Mouse (Mus musculus) mature B cell (primary cell): ENCODE data around the gene Prm2.
"Not testable (repeated sequence)": the region's sequence is repeated elsewhere in the genome, so short reads cannot be mapped to it uniquely, and the experiment has no call there.

ENCODE experiments used
- in situ Hi-C: fragments of 300-500 bp; cut with MboI; formaldehyde crosslinking; loops from 2 replicates; pipeline ENCODE4 v1.14.3; 2019

Gene Prm2

GRCm38 (mm10) chr16:10810376-10810775 lies 14.4 kb upstream of the Prm2 start:
- in situ Hi-C loops = no loop called here

- in situ Hi-C loops = no loop called here
These were observed 10.0 kb upstream of the Prm2 start, which contains the start of gene Prm1 for GRCm38 (mm10) chr16:10805789-10806527. Prm1 (minus strand) TSS chr16:10805839.

- in situ Hi-C loops = not testable (repeated sequence)
These were observed 6.5 kb upstream of the Prm2 start for GRCm38 (mm10) chr16:10802420-10802819.

DNA sequence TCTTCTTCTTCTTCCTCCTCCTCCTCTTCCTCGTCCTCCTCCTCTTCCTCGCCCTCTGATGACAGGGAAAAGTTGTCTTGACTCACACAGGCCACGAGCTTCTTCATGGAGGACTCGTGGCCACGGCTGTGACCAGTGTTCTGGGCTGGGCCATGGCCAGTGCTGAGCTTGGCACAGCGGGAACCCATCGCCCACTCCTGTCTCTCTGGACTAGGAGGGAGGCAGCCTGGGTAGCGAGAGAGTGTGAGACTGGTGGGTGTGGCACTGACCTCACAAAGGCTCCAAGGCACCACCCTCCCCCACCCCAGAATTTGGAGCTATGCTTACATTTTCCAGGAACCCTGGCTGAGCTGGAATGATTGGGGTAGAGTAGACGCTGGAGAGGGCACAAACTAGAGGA lies 5.2 kb downstream of the Prm2 start, which contains the start of gene Prm3:
TSS of gene Prm3 (minus strand) at position 213 of the 400 bp plus-strand sequence.
- in situ Hi-C loops = no loop called here

- in situ Hi-C loops = no loop called here
These were observed 7.1 kb downstream of the Prm2 start for GRCm38 (mm10) chr16:10788866-10789265.

DNA sequence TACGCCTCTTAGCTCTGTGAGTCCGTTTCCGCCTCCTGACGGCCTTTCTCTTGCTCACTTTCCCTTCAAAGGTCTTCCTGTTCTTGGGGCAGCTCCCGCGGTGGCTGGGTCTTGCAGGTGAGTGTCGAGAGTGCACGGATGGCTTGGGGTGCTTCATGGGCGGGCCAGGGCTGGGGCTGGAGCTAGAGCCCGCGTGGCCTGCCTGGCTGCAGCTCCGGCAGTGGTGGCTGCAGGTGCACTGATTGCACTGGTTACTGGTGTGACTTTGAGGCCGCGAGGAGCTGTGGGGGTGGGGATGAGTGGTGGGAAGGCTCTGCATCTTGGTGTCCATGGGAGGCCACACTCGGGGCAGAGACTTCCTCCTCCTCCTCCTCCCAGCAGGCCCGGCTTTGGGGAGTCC lies 7.7 kb downstream of the Prm2 start, which contains the start of gene Tnp2:
TSS of gene Tnp2 (minus strand) at position 390 of the 400 bp plus-strand sequence.
- in situ Hi-C loops = no loop called here

- in situ Hi-C loops = no loop called here
These were observed 8.3 kb downstream of the Prm2 start for GRCm38 (mm10) chr16:10787548-10788058.

DNA sequence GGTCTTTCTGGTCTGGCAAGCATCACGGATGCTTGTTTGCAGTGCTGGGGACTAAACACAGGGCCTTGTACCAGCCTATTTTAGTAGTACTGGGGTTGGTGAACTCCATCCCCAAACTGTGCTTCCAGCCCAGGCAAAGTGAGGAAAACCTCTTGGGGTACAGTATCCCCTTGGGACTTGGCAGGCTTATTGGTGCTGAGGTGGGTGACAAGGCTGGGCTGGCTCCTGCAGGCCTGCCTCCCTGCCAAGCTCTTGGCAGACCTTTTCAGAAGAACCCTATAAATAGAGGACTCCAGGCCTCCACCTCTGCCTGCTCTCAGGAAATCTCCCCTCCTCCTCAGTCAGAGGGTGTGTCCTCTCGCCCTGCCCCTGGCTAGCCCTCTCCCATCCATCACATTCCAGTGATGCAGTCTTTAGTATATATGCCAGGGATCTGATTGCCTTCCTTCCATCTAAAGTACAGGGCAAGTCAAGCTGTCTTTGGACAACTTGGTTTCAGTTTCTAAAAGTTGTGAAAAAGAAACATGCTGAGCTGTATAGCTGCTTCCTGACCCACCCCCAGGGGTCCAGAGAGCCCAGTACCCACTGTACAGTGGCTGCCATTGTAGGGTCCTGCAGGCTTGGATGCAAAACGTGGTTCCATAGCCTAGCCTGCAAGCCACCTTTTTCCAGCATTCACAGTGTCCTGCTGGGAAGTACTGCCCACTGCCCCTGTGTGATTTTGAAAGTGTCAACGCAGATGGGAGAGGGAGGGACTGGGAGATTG lies 9.0 kb downstream of the Prm2 start:
- in situ Hi-C loops = no loop called here

GRCm38 (mm10) chr16:10786288-10786687 lies 9.6 kb downstream of the Prm2 start:
- in situ Hi-C loops = no loop called here

DNA sequence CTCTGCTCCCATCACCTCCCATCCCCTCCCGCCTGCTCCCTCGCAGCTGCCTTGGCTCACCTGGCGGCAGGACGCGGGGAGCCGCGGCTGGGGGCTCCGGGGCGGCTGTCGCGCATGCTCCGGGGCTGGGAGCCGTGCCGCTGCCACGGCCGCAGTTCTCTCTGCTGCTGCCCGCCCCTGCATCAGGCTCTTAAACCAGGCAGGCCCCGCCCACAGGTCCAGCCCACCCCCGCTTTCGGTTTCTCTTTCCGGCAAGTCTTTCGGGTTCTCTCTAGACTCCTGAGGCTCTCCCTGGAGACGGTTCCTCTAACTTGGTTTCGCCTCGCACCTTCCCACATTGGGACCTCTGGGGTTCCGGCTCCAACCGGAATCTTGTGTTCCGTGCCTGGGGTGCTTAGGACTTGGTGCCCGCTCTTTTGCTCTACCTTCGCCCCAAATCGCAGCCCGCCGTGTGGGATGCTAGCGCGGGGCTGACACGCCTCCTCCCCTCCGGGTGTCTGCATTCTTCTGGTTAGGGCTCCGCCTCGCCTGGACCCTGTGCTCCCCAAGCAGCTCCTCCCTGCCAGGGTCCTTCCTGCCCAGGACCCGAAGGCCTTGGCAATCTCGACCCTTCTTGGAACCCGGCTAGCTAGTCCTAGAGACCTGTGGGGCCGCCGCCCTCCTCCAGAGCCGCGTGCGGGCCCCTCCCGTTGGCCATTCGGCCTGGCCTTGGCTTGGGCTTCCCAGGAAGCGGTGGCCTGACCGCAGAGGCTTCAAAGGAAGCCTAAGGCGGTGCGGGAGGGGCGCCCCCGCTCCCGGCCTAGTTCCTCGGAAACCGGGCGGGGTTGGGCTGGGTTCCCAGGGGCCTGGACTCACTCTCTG lies 10.3 kb downstream of the Prm2 start, which contains the start of gene Socs1:
TSS of gene Socs1 (minus strand) at position 166 of the 861 bp plus-strand sequence.
- in situ Hi-C loops = no loop called here

DNA sequence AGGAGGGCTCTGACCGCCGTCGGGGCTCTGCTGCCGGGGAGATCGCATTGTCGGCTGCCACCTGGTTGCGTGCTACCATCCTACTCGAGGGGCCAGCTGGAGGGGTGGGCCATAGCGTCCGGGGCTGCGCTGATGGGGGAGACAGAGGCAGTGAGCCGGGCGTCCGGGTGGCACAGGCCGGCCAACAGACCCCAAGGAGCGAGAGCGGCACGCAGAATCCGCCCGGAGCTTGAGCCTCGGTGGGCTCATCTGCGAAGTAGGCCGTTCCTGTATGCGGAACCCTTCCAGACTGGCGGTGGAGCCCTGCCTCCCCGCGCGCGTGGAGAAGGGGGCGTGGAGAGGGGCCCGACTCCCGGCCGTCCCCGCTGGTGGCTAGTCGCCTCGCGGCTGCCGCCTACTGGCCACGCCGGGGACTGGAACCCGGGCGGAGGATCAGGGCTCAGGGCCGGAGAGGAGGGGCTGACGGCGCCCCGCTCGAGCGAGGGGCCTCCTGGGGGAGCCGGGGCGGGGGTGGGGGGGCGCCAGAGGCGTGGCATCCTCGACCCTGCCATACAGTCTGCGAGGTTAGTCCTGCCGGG lies 11.1 kb downstream of the Prm2 start:
- in situ Hi-C loops = no loop called here

GRCm38 (mm10) chr16:10783883-10784792 lies 11.8 kb downstream of the Prm2 start:
- in situ Hi-C loops = no loop called here

DNA sequence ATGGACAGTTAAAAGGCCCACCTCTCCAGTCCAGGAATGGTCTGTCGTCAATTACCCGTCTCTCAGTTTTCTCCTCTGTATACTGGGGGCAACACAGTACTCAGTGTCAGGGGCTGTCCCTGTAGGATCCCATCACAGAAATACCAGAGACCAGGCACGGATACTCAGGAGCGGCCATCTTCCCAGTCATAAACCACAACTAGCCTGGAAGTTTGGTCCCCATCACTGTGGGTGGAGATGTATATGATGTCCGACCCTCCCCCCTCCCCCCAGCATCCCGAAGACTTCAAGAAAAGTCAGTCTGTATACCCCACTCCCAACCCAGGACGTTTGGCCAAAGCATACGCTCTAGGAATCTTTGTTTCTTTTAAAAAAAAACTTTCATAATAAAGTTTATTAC lies 12.5 kb downstream of the Prm2 start:
- in situ Hi-C loops = no loop called here

- in situ Hi-C loops = no loop called here
These were observed 12.8 kb downstream of the Prm2 start for GRCm38 (mm10) chr16:10783152-10783434.

DNA sequence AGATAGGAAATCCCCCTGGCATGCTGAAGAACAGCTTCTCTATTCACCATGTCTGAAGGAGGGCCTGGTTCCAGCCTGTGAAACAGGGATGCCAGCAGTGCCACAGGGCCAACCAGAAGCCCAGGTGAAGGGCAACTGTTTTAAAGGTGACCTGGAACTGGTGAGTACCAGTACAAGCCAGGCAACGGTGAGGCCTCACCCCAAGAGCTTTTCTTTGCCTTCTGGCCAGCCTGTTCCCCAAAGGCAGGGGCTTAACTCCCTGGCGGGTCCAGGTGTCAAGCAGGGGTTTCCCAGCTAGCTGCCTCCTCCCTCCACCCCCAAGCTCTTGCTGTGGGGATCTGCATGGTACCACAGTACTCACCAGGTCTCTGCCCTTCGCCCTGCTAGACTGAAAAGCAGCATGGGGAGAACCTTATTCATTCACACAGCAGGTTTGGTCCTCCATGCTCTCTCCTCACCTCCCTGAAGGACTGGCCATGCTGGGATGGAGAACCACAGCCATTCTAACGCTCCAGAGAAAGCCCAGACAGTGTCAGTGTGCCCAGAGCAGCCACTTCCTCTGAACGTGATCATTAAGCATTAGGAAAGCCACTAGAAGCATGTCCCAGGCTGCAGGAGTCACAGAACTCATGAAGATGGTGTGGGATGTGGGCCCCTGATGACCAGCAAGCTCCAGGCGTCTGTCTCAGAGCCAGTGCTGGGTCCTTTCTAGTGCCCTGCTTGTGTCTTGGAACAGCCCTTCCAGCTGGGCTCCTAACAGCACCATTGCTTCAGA lies 13.4 kb downstream of the Prm2 start:
- in situ Hi-C loops = no loop called here

DNA sequence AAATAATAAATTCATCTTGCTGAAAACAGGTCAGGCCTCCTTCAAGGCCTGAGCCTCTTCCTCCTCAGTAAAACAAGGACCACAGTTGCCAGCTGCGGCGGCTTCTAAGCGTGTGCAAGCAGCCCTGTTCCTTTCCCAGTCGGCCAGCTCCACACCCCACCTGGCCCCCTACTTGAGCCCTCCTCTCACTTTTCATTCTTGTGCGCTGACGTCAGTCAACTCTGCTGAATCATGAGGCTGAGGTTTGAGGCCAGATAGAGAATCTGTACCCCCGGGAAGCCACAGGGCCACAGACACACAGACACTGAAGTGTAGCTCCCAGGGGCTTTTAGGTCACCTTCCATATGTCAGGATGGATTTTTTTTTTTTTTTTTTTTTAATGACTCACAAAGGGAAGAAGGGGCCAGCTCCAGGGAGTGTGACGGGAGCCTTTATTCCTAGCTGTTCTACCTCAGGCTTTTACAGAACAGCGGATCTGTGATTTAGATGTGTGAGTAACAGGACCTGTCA lies 14.0 kb downstream of the Prm2 start:
- in situ Hi-C loops = no loop called here

GRCm38 (mm10) chr16:10780631-10781120 lies 15.3 kb downstream of the Prm2 start:
- in situ Hi-C loops = no loop called here

DNA sequence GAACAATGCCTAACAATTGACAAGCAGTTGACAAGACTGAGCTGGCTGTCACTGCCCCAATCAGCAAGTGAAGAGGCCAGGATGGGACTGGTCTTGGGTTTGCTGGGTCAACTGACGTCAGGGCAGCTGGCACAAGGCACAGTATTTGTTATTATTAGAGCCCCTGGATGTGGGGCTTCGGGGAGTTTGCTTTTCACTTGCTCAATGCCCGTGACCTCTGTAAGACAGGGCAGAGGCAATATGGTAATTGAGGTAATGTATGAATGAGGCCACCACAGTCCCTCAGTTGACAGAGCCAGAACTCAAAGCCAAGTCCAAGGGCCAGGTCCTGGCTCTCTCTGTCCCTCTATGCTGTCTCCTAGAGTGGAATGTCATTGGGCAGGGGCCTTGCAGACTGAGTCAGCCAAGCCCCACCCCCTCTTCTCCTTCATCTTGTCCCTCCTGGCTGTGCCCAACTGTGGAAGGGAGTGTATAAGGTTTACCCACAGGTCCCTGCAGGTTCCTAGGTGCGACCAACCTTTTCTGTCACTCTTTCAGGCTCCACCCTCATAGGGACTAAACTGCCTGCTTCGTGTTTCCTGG lies 18.3 kb downstream of the Prm2 start:
- in situ Hi-C loops = no loop called here

- in situ Hi-C loops = no loop called here
These were observed 19.6 kb downstream of the Prm2 start for GRCm38 (mm10) chr16:10776322-10776721.
